In the genomic region with DNA sequence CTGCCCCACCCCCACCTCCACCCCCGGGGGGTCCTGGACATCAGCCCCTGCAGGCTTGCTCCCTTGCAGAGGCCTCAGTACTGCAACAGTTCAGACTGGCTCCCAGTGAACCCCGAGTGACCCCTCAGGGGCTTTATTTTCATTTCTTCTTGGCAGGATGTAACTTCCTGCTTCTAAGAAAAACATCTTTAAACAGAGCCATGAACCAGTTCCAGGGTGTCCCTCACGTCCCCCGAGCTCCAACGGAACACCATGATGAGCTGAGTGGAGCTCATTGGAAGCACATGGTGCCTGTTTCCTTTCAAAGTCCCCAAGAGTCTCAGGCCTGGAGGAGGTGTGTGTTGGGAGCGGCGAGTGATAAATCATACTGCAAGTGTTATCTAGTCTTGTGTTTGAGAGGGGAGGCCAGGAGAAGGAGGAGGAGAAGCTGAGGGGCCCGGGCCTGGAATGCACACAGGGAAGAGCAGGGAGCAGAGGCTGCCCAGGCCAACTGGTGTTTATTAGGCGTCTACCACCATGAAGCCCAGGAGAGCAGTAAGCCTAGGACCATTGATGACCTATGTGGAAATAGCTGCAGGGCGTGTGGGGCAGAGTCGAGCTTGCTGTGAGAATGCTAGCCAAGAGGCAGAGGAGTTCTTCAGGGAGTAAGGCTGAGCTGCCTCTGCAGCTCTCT, we compare ENCODE assay signal across 9 mouse cellular contexts.
DNase-seq lines count a peak whose midpoint lies in the region; ATAC-seq and TF ChIP-seq lines count a peak whose summit lies in the region.
"Had no signal": no experiment of that assay in that cellular context is flagged by ENCODE, and none has a peak within 500 bp of the region (broad histone marks: within the 10 kb centered on the region; RNA-seq: fewer than 3 reads in every experiment).

No protein-coding gene starts in this region.

- H3K27me3 ChIP-seq in limb, embryonic 14.5 days (ENCODE audit: control insufficient read depth, insufficient read depth, low read length): no peaks in the 10 kb centered on the region
- H3K27me3 ChIP-seq in stomach, postnatal 0 days (ENCODE audit: control insufficient read depth, insufficient read depth, low read length): no peaks in the 10 kb centered on the region

- intact Hi-C loops in heart, postnatal 10 days (cut with DNase I): no loop called here

- no peaks in the 10 kb centered on the region for H3K9me3 ChIP-seq in limb, embryonic 14.5 days (ENCODE audit: control insufficient read depth, low read length)
- H3K9me3 ChIP-seq in stomach, postnatal 0 days (ENCODE audit: control insufficient read depth, low read length): no peaks in the 10 kb centered on the region

- no peak for TF ChIP-seq CTCF in stomach, postnatal 0 days (IDR thresholded peaks at IDR 0.05; ENCODE audit: low read depth)

- peak; percentile 60; the same call in 1 of the 2 replicates for ATAC-seq in limb, embryonic 14.5 days (ENCODE audit: low FRiP score, low read depth)
- peak; percentile 51; the same call in 1 of the 2 replicates for ATAC-seq in stomach, postnatal 0 days (ENCODE audit: low FRiP score, low TSS enrichment)
- no peak for ATAC-seq in inflammation-experienced regulatory T-cells, adult 6 months
- no peak for ATAC-seq in frontal cortex, adult (ENCODE audit: low TSS enrichment)
- ATAC-seq in granulocyte monocyte progenitor cell, adult 5-6 weeks (replicated peaks; ENCODE audit: poor library complexity, severe bottlenecking): no peak

- no peak overlapping the region for H3K4me2 ChIP-seq in limb, embryonic 14.5 days (replicated peaks; ENCODE audit: low read depth, low read length, severe bottlenecking)
- no peak overlapping the region for H3K4me2 ChIP-seq in stomach, postnatal 0 days (replicated peaks; ENCODE audit: low read depth)

- no peak for TF ChIP-seq POLR2A in limb, embryonic 14.5 days (IDR thresholded peaks at IDR 0.05; ENCODE audit: borderline replicate concordance, extremely low read depth, insufficient read depth, insufficient read length)

- no peak overlapping the region for H3K9ac ChIP-seq in limb, embryonic 14.5 days (ENCODE audit: low read depth, low read length, severe bottlenecking)
- no peak overlapping the region for H3K9ac ChIP-seq in stomach, postnatal 0 days (ENCODE audit: low read length)

- DNase-seq in ovary, postnatal 36 days (ENCODE audit: low spot score): peak; percentile 28
- no peak for DNase-seq in ovary, postnatal 14 days (ENCODE audit: low spot score)
- peak; percentile 44 to 49 for DNase-seq in heart, postnatal 10 days
- peak; percentile 65 for DNase-seq in limb, embryonic 14.5 days (ENCODE audit: low spot score)
- DNase-seq in stomach, postnatal 0 days (ENCODE audit: low spot score): peak; percentile 25

- H3K27ac ChIP-seq in limb, embryonic 14.5 days (replicated peaks; ENCODE audit: low read depth, low read length): 0 out of 2 replicates have a peak overlapping the region, but pooled peaks have one; percentile 7
- H3K27ac ChIP-seq in stomach, postnatal 0 days (replicated peaks): peak overlapping the region; percentile 49; the same call in 1 of the 2 replicates

- H3K4me3 ChIP-seq in limb, embryonic 14.5 days (replicated peaks; ENCODE audit: low read length): no peak overlapping the region
- H3K4me3 ChIP-seq in stomach, postnatal 0 days (ENCODE audit: low read depth, low read length): no peak overlapping the region

- TF ChIP-seq EP300 in stomach, postnatal 0 days (optimal IDR thresholded peaks at IDR 0.05): no peak

- H3K36me3 ChIP-seq in limb, embryonic 14.5 days (ENCODE audit: control insufficient read depth, insufficient read depth, low read length): no peaks in the 10 kb centered on the region
- H3K36me3 ChIP-seq in stomach, postnatal 0 days (ENCODE audit: control insufficient read depth, insufficient read depth, low read length): no peaks in the 10 kb centered on the region
- H3K36me3 ChIP-seq: G1E had no signal

- 16% methylated on average over 11 of the region's 11 CpGs for WGBS in limb, embryonic 14.5 days
- WGBS in stomach, postnatal 0 days: 14% methylated on average over 11 of the region's 11 CpGs

- H3K4me1 ChIP-seq in limb, embryonic 14.5 days (ENCODE audit: control insufficient read depth, insufficient read depth, low read length): peaks cover 25% of the 10 kb centered on the region
- H3K4me1 ChIP-seq in stomach, postnatal 0 days (replicated peaks; ENCODE audit: control insufficient read depth, insufficient read depth): peaks cover 8% of the 10 kb centered on the region

Comparison
In these comparisons a context has a peak if more than half of its experiments do, and no peak if none do; other contexts are left out.
1. ATAC-seq: peak in limb, embryonic 14.5 days (single experiment) and stomach, postnatal 0 days (single experiment); none in inflammation-experienced regulatory T-cells, adult 6 months (single experiment), frontal cortex, adult (single experiment) and granulocyte monocyte progenitor cell, adult 5-6 weeks (single experiment).